Mouse (Mus musculus) liver, embryonic 14.5 days (tissue): ENCODE data around the gene Agrp.

Experiments
- CTCF ChIP-seq: IDR thresholded peaks from 2 replicates; pipeline ENCODE4 v1.5.1; 2016; ENCODE audit warnings: antibody characterized with exemption, low read depth, control low read depth
- EP300 ChIP-seq: IDR thresholded peaks from 2 replicates; pipeline ENCODE4 v1.6.1; 2016; ENCODE audit warnings: antibody characterized with exemption, low read depth

- no peak for TF ChIP-seq CTCF
- no peak for TF ChIP-seq EP300
Measured at GRCm38 (mm10) chr8:105601301-105601700, 35.9 kb downstream of the Agrp start.
